Mouse (Mus musculus): ENCODE data around the gene Napepld.
A peak's percentile ranks its signal among the peaks of the same experiment; 100 is the strongest.
"Not testable (repeated sequence)": the region's sequence is repeated elsewhere in the genome, so short reads cannot be mapped to it uniquely, and the experiment has no call there.

The Napepld gene

GRCm38 (mm10) chr5:21706546-21706945 is 5.3 kb upstream of the Napepld start:
- DNase-seq (ENCODE audit: low spot score) = no peak

GRCm38 (mm10) chr5:21703708-21704107 is 2.5 kb upstream of the Napepld start:
- DNase-seq (ENCODE audit: low spot score) = no peak

GRCm38 (mm10) chr5:21702873-21703475 is 1.8 kb upstream of the Napepld start:
- DNase-seq (ENCODE audit: low spot score) = no peak

GRCm38 (mm10) chr5:21702009-21702364 is 791 bp upstream of the Napepld start:
- DNase-seq (ENCODE audit: low spot score) = no peak

GRCm38 (mm10) chr5:21700934-21701333 is 262 bp downstream of the Napepld start:
- DNase-seq (ENCODE audit: low spot score) = no peak

GRCm38 (mm10) chr5:21700272-21700821 is 849 bp downstream of the Napepld start:
- no peak for DNase-seq (ENCODE audit: low spot score)

GRCm38 (mm10) chr5:21699555-21699954 is 1.6 kb downstream of the Napepld start:
- not testable (repeated sequence) for DNase-seq (ENCODE audit: low spot score)

- DNase-seq (ENCODE audit: low spot score) = no peak
These were observed 6.2 kb downstream of the Napepld start for GRCm38 (mm10) chr5:21694854-21695490.

GRCm38 (mm10) chr5:21693372-21693870 is 7.8 kb downstream of the Napepld start:
- DNase-seq (ENCODE audit: low spot score) = no peak

- no peak for DNase-seq (ENCODE audit: low spot score)
These were observed 9.0 kb downstream of the Napepld start for GRCm38 (mm10) chr5:21692230-21692629.

GRCm38 (mm10) chr5:21687042-21687441 is 14.2 kb downstream of the Napepld start:
- DNase-seq (ENCODE audit: low spot score) = no peak

- DNase-seq (ENCODE audit: low spot score) = no peak
These were observed 16.2 kb downstream of the Napepld start for GRCm38 (mm10) chr5:21685001-21685400.

GRCm38 (mm10) chr5:21683811-21684210 is 17.4 kb downstream of the Napepld start:
- no peak for DNase-seq (ENCODE audit: low spot score)

GRCm38 (mm10) chr5:21680940-21681339 is 20.3 kb downstream of the Napepld start:
- DNase-seq (ENCODE audit: low spot score) = no peak

- DNase-seq (ENCODE audit: low spot score) = no peak
These were observed 21.2 kb downstream of the Napepld start for GRCm38 (mm10) chr5:21680029-21680428.

- no peak for DNase-seq (ENCODE audit: low spot score)
These were observed 22.8 kb downstream of the Napepld start for GRCm38 (mm10) chr5:21678363-21678762.

GRCm38 (mm10) chr5:21677939-21678338 is 23.3 kb downstream of the Napepld start:
- DNase-seq (ENCODE audit: low spot score) = no peak

- DNase-seq (ENCODE audit: low spot score) = no peak
These were observed 25.7 kb downstream of the Napepld start for GRCm38 (mm10) chr5:21675494-21675893.

- no peak for DNase-seq (ENCODE audit: low spot score)
These were observed 26.2 kb downstream of the Napepld start for GRCm38 (mm10) chr5:21675019-21675418.

GRCm38 (mm10) chr5:21673742-21674141 is 27.5 kb downstream of the Napepld start:
- DNase-seq (ENCODE audit: low spot score) = no peak

GRCm38 (mm10) chr5:21672812-21673635 is 28.2 kb downstream of the Napepld start:
- DNase-seq (ENCODE audit: low spot score) = peak; percentile 15

- no peak for DNase-seq (ENCODE audit: low spot score)
These were observed 31.9 kb downstream of the Napepld start for GRCm38 (mm10) chr5:21669307-21669706.
